Mouse (Mus musculus): ENCODE results near the gene Chac1. TPM values are rescaled to one million over a fixed set of nuclear protein-coding genes. Genes with fewer than 3 reads are reported as not detected.

Chac1 gene
- total RNA-seq, 2 experiments from 2014 or later = 8.9 to 9.0 TPM

DNA sequence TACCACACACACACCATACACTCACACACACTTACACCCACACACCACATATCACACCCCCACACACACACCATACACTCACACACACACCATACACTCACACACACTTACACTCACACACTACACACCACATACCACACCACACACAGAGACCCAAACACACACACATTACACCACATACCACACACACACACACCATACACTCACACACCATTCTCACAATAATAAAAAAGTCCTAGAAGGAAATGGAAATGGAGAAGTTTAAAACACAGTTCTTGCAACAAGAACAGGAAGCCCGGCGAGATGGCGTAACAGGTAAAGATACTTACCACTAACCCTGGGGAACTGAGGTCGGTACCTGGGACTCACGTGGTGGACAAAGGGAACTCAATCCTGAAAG is 5.8 kb downstream of the Chac1 start:
- DNase-seq (ENCODE audit: low spot score in 2 of 2) = no peak
- intact Hi-C loops (cut with DNase I) = no loop called here

DNA sequence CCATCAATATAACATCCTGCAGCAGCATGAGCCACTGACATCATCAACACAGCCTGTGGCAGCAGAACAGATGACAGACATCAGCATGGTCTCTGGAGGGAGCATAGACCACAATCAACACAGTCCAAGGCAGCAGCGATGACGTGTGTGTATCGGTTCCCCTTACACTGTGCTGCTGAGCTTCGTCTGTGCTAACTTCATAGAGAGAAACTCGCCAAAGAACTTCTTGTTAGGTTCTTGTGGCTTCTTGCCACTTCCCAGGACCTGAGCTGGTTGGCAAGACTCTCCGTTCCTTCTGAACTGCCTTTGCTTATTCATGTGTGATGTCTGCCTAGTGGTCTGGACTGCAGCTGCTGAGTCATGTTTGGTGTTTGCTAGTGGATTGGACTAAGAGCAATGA is 7.2 kb downstream of the Chac1 start:
- intact Hi-C loops (cut with DNase I) = no loop called here
- no peak for DNase-seq (ENCODE audit: low spot score in 2 of 2)

DNA sequence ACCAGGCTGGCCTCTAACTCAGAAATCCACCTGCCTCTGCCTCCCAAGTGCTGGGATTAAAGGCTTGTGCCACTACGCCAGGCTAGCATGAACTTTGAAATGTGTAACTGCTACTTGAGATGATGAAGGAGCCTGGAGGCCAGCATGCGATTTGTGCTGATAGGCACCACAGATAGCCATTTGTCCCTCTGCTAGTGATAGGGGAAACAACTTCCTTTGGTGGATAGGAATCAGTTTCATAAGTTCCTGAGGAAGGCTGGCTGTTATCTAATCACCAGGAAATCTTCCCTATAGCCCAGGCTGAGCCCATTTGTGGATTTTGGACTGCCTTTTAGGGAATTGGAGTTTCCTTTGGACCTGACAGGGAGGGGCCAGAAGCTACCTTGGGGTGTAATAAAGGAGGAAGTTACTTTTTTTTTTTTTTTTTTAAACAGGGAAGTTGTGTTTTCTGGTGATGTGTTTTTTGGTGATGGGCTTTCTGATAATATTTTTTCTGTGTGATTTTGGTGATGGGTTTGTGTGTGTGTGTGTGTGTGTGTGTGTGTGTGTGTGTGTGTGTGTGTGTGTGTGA is 8.8 kb downstream of the Chac1 start:
- no peak for DNase-seq (ENCODE audit: low spot score in 2 of 2)
- intact Hi-C loops (cut with DNase I) = no loop called here

- DNase-seq (ENCODE audit: low spot score in 2 of 2) = no peak
- intact Hi-C loops (cut with DNase I) = no loop called here
Measured at GRCm38 (mm10) chr2:119364969-119365368, 13.9 kb downstream of the Chac1 start.

DNA sequence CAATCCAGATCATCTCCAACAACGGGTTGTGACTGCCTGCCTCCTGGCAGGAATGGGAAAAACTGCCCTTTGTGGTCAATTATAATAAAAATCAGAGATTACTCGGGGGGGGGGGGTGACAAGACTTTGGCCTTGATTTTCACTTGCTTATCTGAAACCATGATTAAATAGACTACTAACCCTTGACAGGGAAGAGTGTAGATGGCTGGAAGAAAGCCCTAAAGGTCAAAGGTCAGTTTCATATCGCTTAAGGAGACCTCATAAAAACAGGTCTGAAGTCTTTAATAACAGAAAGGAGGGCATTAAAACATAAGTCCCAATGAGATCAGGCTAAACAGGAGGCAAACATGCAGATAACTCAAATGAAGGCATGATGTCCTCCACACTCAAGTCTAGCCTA is 16.3 kb downstream of the Chac1 start:
- intact Hi-C loops (cut with DNase I) = no loop called here
- DNase-seq (ENCODE audit: low spot score in 2 of 2) = no peak

DNA sequence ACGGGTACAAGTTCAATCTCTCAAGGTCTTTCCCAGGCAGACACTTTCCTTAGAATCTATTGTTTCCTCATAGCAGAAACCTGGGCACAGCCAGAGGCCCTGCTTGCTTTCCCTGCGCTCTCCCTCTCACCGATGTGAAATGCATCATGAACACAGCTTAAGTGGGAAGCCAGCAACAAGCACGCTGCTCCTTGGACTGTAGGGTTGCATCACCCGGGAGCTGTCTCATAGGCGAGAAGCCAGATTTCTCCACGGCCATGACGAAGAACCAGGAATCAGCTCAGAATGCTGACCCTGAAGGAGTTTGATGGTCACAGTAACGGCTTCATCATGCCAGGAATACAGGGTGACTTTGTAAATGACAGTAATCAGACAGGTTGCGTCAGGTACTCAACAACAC is 19.1 kb downstream of the Chac1 start:
- DNase-seq (ENCODE audit: low spot score in 2 of 2) = no peak
- intact Hi-C loops (cut with DNase I) = no loop called here

DNA sequence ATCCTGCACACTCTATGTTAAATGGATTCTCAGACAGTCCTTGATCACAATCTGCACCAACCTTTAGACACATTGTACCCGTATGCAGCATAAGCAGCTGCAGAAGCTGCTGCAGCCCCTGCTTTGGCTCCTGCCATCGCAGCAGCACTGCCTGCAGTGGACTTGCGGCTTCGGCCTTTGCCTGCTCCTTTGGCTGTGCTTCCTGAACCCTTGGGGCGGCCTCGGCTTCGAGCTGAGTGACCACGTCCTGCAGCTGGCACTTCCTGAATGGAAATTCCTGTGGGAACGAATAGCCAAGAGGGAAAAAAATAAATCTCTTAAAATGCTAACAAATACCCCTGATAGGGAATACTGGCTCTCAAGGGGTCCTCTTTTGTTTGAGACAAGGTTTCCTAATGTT is 26.3 kb downstream of the Chac1 start:
- intact Hi-C loops (cut with DNase I) = loop anchor here (5.0 kb wide), 1 partner anchor 65 kb away; no protein-coding TSS in a partner anchor
- no peak for DNase-seq (ENCODE audit: low spot score in 2 of 2)

GRCm38 (mm10) chr2:119377826-119378225 is 26.8 kb downstream of the Chac1 start:
- DNase-seq (ENCODE audit: low spot score in 2 of 2) = no peak
- intact Hi-C loops (cut with DNase I) = loop anchor here (5.0 kb wide), 1 partner anchor 64 kb away; no protein-coding TSS in a partner anchor

- DNase-seq (ENCODE audit: low spot score in 2 of 2) = no peak
- intact Hi-C loops (cut with DNase I) = loop anchor here (5.0 kb wide), 1 partner anchor 63 kb away; no protein-coding TSS in a partner anchor
Measured at GRCm38 (mm10) chr2:119379455-119379854, 28.4 kb downstream of the Chac1 start.

- no peak for DNase-seq (ENCODE audit: low spot score in 2 of 2)
Measured at GRCm38 (mm10) chr2:119388266-119388665, 37.2 kb downstream of the Chac1 start.

GRCm38 (mm10) chr2:119389992-119390391 is 39.0 kb downstream of the Chac1 start:
- intact Hi-C loops (cut with DNase I) = no loop called here
- DNase-seq (ENCODE audit: low spot score in 2 of 2) = no peak

More at GRCm38 (mm10) chr2:119388266-119388665, 37.2 kb downstream of the Chac1 start:
- intact Hi-C loops (cut with DNase I) = no loop called here

DNA sequence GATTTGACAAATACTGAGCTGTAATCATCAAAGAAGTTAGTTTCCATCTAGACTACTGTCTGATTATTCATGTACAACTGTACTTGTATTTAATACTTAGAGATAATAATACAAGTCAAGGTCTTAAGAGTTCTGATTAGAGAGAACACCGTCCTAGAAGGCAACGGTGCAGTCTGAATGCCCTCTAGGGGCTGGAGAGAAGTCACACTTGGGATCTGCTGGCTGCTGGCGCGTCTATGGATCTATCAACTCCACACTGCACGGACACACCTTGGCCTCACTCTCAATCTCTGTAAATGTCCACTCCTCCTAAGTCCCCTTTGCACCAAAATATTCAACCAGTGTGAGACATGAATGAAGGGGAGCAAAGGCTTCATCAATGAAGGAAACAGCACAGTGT is 47.2 kb downstream of the Chac1 start:
- intact Hi-C loops (cut with DNase I) = no loop called here
- no peak for DNase-seq (ENCODE audit: low spot score in 2 of 2)

DNA sequence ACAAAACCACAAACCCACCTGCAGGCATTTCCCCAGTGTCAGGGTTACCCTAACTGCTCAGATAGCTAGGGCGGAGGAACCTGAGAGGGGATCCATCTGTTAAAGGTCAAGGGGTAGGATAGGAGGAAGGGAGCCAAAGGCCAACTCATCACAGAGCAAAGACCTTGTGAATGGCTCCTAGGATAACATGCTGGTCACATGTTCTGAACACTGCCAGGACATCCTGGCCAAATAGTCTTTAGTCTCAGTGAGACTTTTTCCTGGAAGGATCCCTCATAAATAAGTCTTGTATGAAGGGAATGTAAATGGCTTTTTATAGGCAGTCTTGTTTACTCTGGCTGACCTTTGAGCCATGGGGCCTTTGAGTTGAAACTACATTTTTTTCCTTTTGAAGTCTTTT is 47.6 kb downstream of the Chac1 start:
- intact Hi-C loops (cut with DNase I) = no loop called here
- DNase-seq (ENCODE audit: low spot score in 2 of 2) = no peak

GRCm38 (mm10) chr2:119399313-119399712 is 48.3 kb downstream of the Chac1 start:
- intact Hi-C loops (cut with DNase I) = no loop called here
- DNase-seq (ENCODE audit: low spot score in 2 of 2) = no peak

Other genes starting within 250 kb of the Chac1 start
- gene Rad51, start 238.4 kb upstream of the Chac1 start, total RNA-seq (2021) = 1 to 10 TPM; 1.5 to 3.3 TPM
- 10 to 100 TPM; 49.0 to 49.3 TPM for gene Rmdn3, start 194.2 kb upstream of the Chac1 start, total RNA-seq (2021)
- not detected for gene Gchfr, start 183.5 kb upstream of the Chac1 start, total RNA-seq (2021)
- not detected for gene Gm14137, start 176.7 kb upstream of the Chac1 start, total RNA-seq (2021)
- gene Zfyve19, start 142.6 kb upstream of the Chac1 start, total RNA-seq (2021) = 10 to 100 TPM; 28.8 to 36.8 TPM
- 10 to 100 TPM; 17.4 to 18.2 TPM for gene Dnajc17, start 142.4 kb upstream of the Chac1 start, total RNA-seq (2021)
- gene Ppp1r14d, start 121.3 kb upstream of the Chac1 start, total RNA-seq (2021) = not detected
- gene Spint1, start 113.9 kb upstream of the Chac1 start, total RNA-seq (2021) = under 1 TPM; 0.59 to 0.61 TPM
- 1 to 10 TPM; 9.5 to 9.9 TPM for gene Rhov, start 80.0 kb upstream of the Chac1 start, total RNA-seq (2021)
- gene Vps18, start 62.5 kb upstream of the Chac1 start, total RNA-seq (2021) = 10 to 100 TPM; 40.2 to 40.5 TPM
- 1 to 10 TPM; 4.0 to 5.0 TPM for gene Dll4, start 25.4 kb upstream of the Chac1 start, total RNA-seq (2021)
- gene Ino80, start 126.5 kb downstream of the Chac1 start, total RNA-seq (2021) = 10 to 100 TPM; 17.9 to 19.5 TPM
- gene Exd1, start 196.4 kb downstream of the Chac1 start, total RNA-seq (2021) = 1 to 10 TPM in 1 of 2 experiments, under 1 TPM in 1; 0.95 to 1.3 TPM
- 100 to 1,000 TPM; 133 to 141 TPM for gene Chp1, start 196.5 kb downstream of the Chac1 start, total RNA-seq (2021)